Mouse (Mus musculus): ENCODE results near the gene Lrrc4.

GRCm38 (mm10) chr6:28635092-28635491, 196.5 kb downstream of the Lrrc4 start:
- TF ChIP-seq CTCF (IDR thresholded peaks at IDR 0.05; ENCODE audit: insufficient read depth, low read depth, low read length) (no peak), POLR2A (IDR thresholded peaks at IDR 0.05; ENCODE audit: insufficient read depth, low read depth, low read length) (no peak)
